Mouse (Mus musculus) CH12.LX (cell line): ENCODE data around the gene Spns3.

ENCODE experiments used
- BHLHE40 ChIP-seq: IDR thresholded peaks from 2 replicates; pipeline ENCODE4 v1.6.1; 2011; ENCODE audit warnings: mild to moderate bottlenecking, low read depth, low read length, improper control_type of control experiment
- CHD2 ChIP-seq: IDR thresholded peaks from 2 replicates; pipeline ENCODE4 v1.6.1; 2011; ENCODE audit warnings: low read length, improper control_type of control experiment
- CTCF ChIP-seq, 2 experiments: IDR thresholded peaks in 1 of 2; conservative IDR thresholded peaks in 1 of 2; 2 replicates each; pipeline ENCODE4 v1.5.1; 2011 to 2012; ENCODE audit warnings: low read depth in 2 of 2, low read length in 2 of 2, improper control_type of control experiment in 1 of 2, inconsistent platforms in 1 of 2, mild to moderate bottlenecking in 1 of 2, moderate library complexity in 1 of 2
- EP300 ChIP-seq: IDR thresholded peaks from 2 replicates; pipeline ENCODE4 v1.6.1; 2011; ENCODE audit warnings: low read length, improper control_type of control experiment
- JUN ChIP-seq: IDR thresholded peaks from 2 replicates; pipeline ENCODE4 v1.6.1; 2011; ENCODE audit warnings: low read depth, mild to moderate bottlenecking, low read length, improper control_type of control experiment, moderate library complexity; ENCODE audit not compliant: insufficient read depth
- KAT2A ChIP-seq: IDR thresholded peaks from 2 replicates; pipeline ENCODE4 v1.6.1; 2012; ENCODE audit warnings: low read length, improper control_type of control experiment, inconsistent platforms; ENCODE audit not compliant: insufficient replicate concordance
- MAX ChIP-seq: IDR thresholded peaks from 2 replicates; pipeline ENCODE4 v1.6.1; 2011; ENCODE audit warnings: low read length, improper control_type of control experiment
- NRF1 ChIP-seq: IDR thresholded peaks from 2 replicates; pipeline ENCODE4 v1.6.1; 2014; ENCODE audit warnings: low read depth, mild to moderate bottlenecking, inconsistent platforms, low read length, improper control_type of control experiment, moderate library complexity
- POLR2A ChIP-seq: IDR thresholded peaks from 2 replicates; pipeline ENCODE4 v1.6.1; 2011; ENCODE audit warnings: low read depth, mild to moderate bottlenecking, improper control_type of control experiment, low read length
- POLR2AphosphoS2 ChIP-seq: IDR thresholded peaks from 2 replicates; pipeline ENCODE4 v1.6.1; 2011; ENCODE audit warnings: low read depth, low read length, improper control_type of control experiment
- USF1 ChIP-seq: IDR thresholded peaks from 2 replicates; pipeline ENCODE4 v1.6.1; 2014; ENCODE audit warnings: low read depth, mild to moderate bottlenecking, inconsistent platforms, low read length, improper control_type of control experiment
- USF2 ChIP-seq: conservative IDR thresholded peaks from 2 replicates; pipeline ENCODE4 v1.6.1; 2011; ENCODE audit warnings: low read depth, low read length, improper control_type of control experiment
- ZNF384 ChIP-seq: IDR thresholded peaks from 2 replicates; pipeline ENCODE4 v1.6.1; 2012; ENCODE audit warnings: low read depth, low read length, improper control_type of control experiment, inconsistent platforms

DNA sequence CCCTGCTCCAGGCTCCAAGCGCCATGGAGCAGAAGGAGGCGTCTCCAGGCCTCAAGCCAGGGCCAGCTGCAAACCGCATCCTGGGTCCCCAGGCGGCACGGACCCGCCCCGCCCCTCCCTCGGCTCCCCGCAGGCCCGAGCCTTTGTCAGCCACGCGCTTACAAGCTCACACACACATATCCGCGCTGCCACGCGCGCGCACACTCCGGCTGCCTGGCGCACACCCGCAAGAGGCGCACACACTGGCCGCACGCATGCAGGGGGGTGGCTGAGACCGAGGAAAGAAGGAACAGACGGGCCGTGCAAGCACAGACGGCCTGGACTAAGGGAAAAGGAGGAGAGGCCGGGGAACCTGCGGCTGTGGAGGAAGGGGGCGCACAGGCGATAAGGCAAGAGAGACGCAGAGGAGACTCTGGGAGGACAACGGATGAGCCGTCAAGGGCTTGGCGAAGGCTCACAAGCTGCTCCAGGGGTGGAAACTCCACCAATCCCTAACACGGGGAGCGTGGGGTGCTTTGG lies 61.5 kb downstream of the Spns3 start:
- no peak for TF ChIP-seq ZNF384
- no peak for TF ChIP-seq CTCF (conservative IDR thresholded peaks at IDR 0.05 in 1 of 2, IDR thresholded peaks at IDR 0.05 in 1 of 2; ENCODE audit: low read depth in 2 of 2, low read length in 2 of 2)
- TF ChIP-seq USF2: no peak
- TF ChIP-seq POLR2AphosphoS2: no peak
- no peak for TF ChIP-seq NRF1
- no peak for TF ChIP-seq POLR2A
- no peak for TF ChIP-seq MAX
- no peak for TF ChIP-seq CHD2
- TF ChIP-seq BHLHE40: no peak
- no peak for TF ChIP-seq EP300
- TF ChIP-seq KAT2A: no peak
- no peak for TF ChIP-seq USF1
- TF ChIP-seq JUN: no peak
